Mouse (Mus musculus) c-Kit-negative CD71-positive TER-119-positive erythroid progenitor cells, embryonic 14.5 days (primary cell): Measurements from ENCODE around the gene Vkorc1l1.

Experiments used
- DNase-seq: peaks from one replicate; pipeline ENCODE4 v3.0.0-alpha.2; 2013; ENCODE audit warnings: low read depth, low spot score

The Vkorc1l1 gene

DNA sequence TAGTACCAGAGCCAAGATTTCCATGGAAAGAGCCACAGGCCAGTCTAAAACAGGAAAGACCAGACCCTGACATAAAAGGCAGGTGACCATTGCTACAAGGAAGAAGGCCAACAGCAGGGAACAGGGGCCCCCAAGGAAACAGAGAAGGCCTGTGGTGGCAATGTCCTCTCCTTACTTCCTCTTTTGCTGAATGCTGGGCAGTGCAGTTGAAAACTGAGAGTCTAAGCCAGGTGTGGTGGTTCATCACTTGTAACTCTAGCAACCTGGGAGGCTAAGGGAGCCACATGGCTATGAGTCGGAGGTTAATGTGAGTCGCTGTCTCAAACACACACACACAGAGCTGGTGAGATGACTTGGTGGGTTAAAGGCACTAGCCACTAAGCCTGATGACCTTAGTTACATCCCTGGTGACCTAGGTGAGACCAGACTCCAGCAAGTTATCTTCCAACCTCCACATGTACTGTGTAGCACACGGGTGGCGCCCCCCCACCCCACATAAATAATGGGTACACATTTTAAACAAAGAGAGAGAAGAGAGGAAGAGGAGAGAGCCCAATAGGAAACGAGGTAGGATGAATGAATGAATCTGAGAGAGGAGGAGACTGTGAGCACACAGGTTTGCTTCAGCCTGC lies 59.7 kb downstream of the Vkorc1l1 start:
- DNase-seq, result no peak

DNA sequence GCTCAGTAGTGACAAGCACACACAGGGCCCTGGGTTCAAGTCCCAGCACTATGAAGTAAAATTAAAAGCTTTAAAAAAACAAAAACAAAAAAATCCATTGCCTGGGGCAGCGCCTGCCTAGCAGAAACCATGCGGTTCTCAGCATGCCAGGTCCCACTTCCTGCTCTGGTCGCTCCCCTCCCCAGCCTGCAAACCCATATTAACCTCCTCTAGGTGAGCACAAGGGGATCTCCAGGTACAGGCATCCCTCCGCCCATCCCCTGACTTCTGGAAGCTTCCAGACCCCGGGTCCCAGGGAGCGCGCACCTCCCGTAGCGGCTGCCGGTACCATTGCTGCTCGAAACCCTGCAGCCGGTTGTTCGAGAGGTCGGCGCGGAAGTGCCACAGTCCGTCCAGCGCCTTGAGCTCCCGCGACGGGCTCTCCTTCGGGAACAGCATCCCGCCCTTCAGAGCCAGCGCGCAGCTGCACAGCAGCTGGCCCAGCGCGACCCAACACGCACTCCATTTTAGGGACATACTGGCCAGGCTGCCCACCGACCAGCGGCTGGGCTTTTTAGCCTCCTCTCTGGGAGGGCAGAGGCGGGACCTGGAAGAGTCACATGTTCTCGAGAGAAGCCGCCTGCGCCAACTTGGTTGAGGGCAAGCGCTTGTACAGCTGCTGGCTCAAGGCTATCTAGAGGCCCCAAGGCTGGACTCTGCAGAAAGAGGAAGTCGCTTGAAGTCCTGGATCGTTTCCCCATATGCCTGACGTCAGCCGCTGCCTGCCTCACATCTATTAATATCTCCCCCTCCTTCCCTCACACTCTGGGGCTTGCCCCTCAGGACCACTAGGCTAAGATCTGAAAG lies 60.8 kb downstream of the Vkorc1l1 start, which contains the start of gene Gusb:
Gene Gusb, minus strand, starts transcription at position 749 of the 846 bp plus-strand sequence.
- DNase-seq, result no peak

DNA sequence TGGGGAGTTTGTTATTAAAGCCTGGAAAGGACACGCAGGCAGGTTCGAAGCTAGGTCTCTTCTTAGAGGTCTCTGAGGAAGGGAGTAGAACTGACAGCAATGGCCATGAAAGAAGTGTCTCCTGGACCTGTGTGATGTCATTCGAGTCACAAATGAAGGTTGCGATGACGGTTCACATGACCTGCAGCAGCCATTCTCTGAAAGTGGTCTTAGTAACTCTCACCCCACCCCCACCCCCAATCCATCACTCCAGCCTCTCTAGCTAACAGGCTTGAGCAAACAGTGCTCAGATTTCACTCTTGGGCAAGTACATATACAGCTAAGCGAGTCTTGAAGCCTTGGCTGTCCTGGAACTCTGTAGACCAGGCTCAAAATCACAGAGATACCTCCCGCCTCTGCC lies 61.5 kb downstream of the Vkorc1l1 start:
- no peak for DNase-seq

DNA sequence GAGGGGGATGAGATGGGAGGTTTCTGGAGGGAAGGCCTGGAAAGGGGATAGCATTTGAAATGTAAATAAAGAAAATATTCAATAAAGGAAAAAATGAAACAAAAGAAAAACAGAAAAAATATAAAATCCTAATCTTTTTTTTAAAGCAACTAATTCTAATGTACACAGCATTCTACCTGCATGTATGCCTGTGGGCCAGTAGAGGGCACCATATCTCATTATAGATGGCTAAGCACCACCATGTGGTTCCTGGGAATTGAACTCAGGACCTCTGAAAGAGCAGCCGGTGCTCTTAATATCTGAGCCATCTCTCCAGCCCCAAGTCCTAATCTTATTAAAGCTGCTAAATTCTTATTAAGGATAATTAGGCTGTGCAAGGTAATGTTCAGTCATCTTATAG lies 65.6 kb downstream of the Vkorc1l1 start:
- DNase-seq, result no peak

- no peak for DNase-seq
Measured at GRCm38 (mm10) chr5:130008034-130008590, 66.3 kb downstream of the Vkorc1l1 start.

- DNase-seq, result no peak
Measured at GRCm38 (mm10) chr5:130009784-130010183, 68.0 kb downstream of the Vkorc1l1 start.

DNA sequence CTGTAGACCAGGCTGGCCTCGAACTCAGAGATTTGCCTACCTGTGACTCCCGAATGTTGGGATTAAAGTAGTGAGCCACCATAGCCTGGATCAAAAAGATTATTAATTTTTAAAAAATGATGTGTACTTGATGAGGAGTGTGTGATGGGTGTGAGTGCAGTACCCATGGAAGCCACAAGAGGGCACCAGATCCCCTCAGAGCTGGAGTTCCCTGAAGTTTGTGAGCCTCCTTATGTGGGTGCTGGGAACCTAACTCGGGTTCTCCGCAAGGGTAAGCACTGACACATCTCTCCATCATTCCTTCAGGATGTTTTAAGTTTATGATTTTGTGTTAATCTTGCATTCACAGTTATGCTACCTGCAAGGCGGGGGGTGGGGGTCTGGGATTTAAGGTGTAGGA lies 69.2 kb downstream of the Vkorc1l1 start:
- DNase-seq, result no peak

DNA sequence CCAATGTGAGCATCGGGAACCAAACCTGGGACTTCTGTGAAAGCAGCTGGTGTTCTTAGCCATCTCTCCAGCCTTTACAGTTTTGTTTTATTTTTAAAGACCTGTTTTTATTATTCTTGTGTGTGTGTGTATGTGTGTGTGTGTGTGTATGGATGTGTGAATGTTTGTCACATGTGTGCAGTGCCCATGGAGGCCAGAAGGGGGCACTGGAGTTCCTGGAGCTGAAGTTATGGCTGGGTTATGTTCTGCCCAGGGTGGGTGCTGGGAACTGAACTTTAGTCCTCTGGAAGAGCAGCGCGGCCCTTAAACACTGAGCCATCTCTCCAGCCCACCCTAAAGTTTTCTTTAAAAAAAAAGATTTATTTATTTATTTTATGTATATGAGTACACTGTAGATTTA lies 73.3 kb downstream of the Vkorc1l1 start:
- no peak for DNase-seq

GRCm38 (mm10) chr5:130019461-130019860 lies 77.7 kb downstream of the Vkorc1l1 start:
- no peak for DNase-seq

GRCm38 (mm10) chr5:130021361-130021966 lies 79.7 kb downstream of the Vkorc1l1 start:
- no peak for DNase-seq

GRCm38 (mm10) chr5:130022366-130022765 lies 80.6 kb downstream of the Vkorc1l1 start:
- no peak for DNase-seq

- no peak for DNase-seq
Measured at GRCm38 (mm10) chr5:130023067-130023766, 81.4 kb downstream of the Vkorc1l1 start.

DNA sequence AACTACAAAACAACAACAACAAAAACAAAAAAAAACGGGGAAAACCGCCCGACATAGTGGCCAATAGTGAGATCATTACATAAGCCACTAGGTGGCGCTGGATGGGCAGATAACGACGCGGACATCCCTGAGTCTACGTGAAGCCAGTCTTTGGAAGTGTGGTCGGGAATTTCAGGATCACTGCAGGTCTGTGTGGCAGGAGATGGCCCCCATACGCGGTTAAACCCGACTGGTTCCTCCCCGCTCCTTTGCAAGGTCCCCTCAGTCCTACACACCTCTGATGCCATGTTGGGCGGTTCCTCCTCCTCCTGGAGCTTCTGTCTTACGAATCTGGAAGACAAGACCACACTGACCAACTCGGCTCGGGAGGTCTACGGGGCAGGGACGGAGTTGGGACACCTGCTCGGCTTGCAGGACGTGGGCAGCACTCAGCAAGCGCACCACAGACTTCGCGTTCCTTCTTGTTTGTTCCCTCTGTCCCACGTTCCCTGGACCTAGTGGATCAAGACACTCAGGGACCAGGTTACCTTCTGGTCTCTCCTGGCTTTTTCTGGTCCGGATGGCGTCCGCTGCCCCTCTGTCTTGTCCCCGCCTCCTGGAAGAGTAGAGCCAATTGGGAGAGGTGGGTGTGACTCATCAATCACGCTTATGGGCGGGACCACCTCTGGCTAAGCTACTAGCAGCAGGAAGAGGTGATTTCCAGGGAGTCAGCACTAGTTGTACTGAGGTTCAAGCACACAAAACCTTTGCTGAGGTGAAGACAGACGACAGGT lies 82.2 kb downstream of the Vkorc1l1 start:
- DNase-seq, result peak; percentile 81

DNA sequence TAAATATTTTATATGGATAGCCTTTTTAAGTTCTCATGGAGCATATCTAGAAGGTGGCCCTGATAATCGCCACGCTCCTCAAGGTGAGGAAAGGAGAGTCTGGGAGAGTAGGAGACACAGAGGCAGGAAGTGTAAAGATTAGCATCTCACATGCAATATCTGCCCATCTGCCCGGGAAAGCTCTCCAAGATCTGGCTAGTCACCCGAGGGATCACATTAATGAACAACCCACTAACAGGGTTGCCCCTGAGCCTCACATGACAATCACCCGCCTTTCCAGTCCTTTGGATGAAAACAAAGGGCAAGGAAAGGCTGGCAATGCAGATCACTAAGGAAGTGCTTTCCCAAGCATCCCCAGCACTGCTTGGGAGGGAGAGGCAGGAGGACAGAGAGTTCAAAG lies 85.4 kb downstream of the Vkorc1l1 start:
- DNase-seq, result no peak

DNA sequence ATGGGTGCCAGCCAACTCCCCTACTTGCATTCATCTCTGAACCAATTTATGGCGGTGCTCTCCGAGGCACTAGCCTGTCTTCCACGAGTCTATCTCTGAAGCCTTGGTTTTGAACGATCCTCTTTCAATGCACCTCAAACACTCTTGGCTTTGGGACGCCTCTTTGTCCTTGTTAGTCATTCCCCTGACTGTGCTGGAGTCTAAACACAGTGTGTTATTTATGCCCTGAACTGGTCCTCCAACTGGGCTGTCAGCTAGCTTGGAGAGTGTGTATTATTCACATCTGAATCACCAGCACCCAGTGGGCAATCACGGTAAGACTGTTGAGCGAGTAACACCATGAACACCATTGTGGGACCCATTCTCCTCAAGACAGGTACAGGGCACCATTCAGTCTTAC lies 85.9 kb downstream of the Vkorc1l1 start:
- no peak for DNase-seq

GRCm38 (mm10) chr5:130029142-130029897 lies 87.5 kb downstream of the Vkorc1l1 start, which contains the start of the genes Asl and Crcp:
Gene Asl, minus strand, starts transcription at chr5:130029247.
Gene Crcp, plus strand, starts transcription at chr5:130029290.
- peak; percentile 65 for DNase-seq

DNA sequence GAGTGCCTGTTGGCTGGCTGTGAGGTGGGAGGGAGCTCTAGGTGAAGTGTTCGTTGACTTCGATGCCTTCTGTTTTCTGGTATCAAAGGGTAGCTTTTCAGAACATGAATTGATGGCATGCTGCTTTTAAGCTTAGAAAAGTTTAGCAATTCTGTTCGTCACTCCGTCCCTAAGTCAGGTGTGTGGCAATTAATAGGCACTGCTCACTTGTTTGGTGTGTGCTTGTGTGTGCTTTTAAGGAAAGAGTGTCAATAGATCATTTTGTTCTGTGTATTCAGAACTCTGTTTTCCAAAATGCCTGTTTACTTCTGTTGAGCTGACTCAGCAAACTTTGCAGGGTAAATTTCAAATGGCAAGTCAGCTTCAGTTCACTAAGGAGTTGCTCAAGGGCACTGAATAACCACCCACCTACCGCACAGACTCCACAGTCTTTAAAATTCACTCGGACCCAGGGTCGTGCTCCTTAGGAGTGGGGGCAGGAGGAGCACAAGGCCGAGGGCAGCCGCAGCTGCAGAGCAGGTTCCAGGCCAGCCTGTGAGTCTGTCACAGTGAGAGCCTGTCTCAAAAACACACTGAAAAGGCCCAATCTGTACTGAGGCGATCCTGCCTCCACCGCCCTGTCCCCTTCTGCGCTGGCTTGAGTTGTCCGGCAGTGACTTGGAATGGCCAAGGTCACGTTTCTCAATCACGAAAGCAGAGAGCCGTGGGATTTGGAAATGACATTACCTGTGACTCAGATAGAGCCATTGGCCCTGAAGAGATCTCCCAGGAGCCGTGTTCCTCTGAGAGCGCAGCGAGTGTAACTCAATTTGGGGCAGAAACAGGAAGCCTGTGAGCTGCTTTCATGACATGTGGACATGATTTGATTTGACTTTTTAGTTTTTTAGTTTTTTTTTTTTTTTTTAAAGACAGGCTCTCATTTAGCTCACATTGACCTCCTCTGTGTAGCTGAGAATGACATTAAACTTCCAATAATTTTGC lies 89.9 kb downstream of the Vkorc1l1 start:
- DNase-seq, result no peak

- no peak for DNase-seq
Measured at GRCm38 (mm10) chr5:130033869-130034268, 92.1 kb downstream of the Vkorc1l1 start.
